Mouse (Mus musculus): Measurements from ENCODE around the gene Pglyrp1. TPM values are rescaled to one million over a fixed set of nuclear protein-coding genes. Genes with fewer than 3 reads are reported as not detected.

The Pglyrp1 gene
- polyA plus RNA-seq, 1 experiment from 2014 or later, result 0.45 TPM

- Histone ChIP-seq H3K36me3 (ENCODE audit: control insufficient read depth, insufficient read depth, low read length) (no peaks in the 10 kb centered on the region), H3K27ac (replicated peaks; ENCODE audit: low read depth, low read length) (no peak overlapping the region), H3K4me3 (ENCODE audit: low read depth, low read length) (peak overlapping the region; percentile 44), H3K4me2 (ENCODE audit: low read depth, severe bottlenecking) (peak overlapping the region; percentile 92), H3K9me3 (ENCODE audit: control insufficient read depth, low read length) (no peaks in the 10 kb centered on the region), H3K9ac (ENCODE audit: low read length) (peak overlapping the region; percentile 72), H3K27me3 (ENCODE audit: control insufficient read depth, insufficient read depth, low read length) (peaks cover 51% of the 10 kb centered on the region), H3K4me1 (ENCODE audit: control insufficient read depth, insufficient read depth, low read length) (peaks cover 4% of the 10 kb centered on the region; the same call in 1 of the 2 replicates)
- 3% methylated on average over 33 of the region's 42 CpGs for WGBS
- ATAC-seq (ENCODE audit: insufficient number of reproducible peaks, low FRiP score, low TSS enrichment, low read depth) (peak; percentile 4; the same call in 1 of the 2 replicates), DNase-seq (ENCODE audit: low spot score) (peak; percentile 32)
Measured at GRCm38 (mm10) chr7:18926041-18926790, 55.1 kb downstream of the Pglyrp1 start.

GRCm38 (mm10) chr7:18926911-18927310, 55.8 kb downstream of the Pglyrp1 start:
- no peak for DNase-seq (ENCODE audit: low spot score)
- Histone ChIP-seq H3K9me3 (ENCODE audit: control insufficient read depth, low read length) (no peaks in the 10 kb centered on the region), H3K36me3 (ENCODE audit: control insufficient read depth, insufficient read depth, low read length) (no peaks in the 10 kb centered on the region), H3K4me2 (ENCODE audit: low read depth, severe bottlenecking) (no peak overlapping the region), H3K9ac (ENCODE audit: low read length) (no peak overlapping the region), H3K4me1 (ENCODE audit: control insufficient read depth, insufficient read depth, low read length) (peaks cover 4% of the 10 kb centered on the region; the same call in 1 of the 2 replicates), H3K27me3 (ENCODE audit: control insufficient read depth, insufficient read depth, low read length) (peaks cover 48% of the 10 kb centered on the region), H3K4me3 (ENCODE audit: low read depth, low read length) (no peak overlapping the region), H3K27ac (replicated peaks; ENCODE audit: low read depth, low read length) (no peak overlapping the region)
- WGBS, result 55% methylated on average over 6 of the region's 6 CpGs
- ATAC-seq (ENCODE audit: insufficient number of reproducible peaks, low FRiP score, low TSS enrichment, low read depth), result 0 out of 2 replicates have a peak, but pooled peaks have one; percentile 6

GRCm38 (mm10) chr7:18927759-18928158, 56.6 kb downstream of the Pglyrp1 start:
- Histone ChIP-seq H3K36me3 (ENCODE audit: control insufficient read depth, insufficient read depth, low read length) (no peaks in the 10 kb centered on the region), H3K9me3 (ENCODE audit: control insufficient read depth, low read length) (no peaks in the 10 kb centered on the region), H3K27ac (replicated peaks; ENCODE audit: low read depth, low read length) (no peak overlapping the region), H3K4me3 (ENCODE audit: low read depth, low read length) (no peak overlapping the region), H3K4me1 (ENCODE audit: control insufficient read depth, insufficient read depth, low read length) (peaks cover 4% of the 10 kb centered on the region; the same call in 1 of the 2 replicates), H3K27me3 (ENCODE audit: control insufficient read depth, insufficient read depth, low read length) (peaks cover 48% of the 10 kb centered on the region), H3K4me2 (ENCODE audit: low read depth, severe bottlenecking) (no peak overlapping the region), H3K9ac (ENCODE audit: low read length) (no peak overlapping the region)
- ATAC-seq (ENCODE audit: insufficient number of reproducible peaks, low FRiP score, low TSS enrichment, low read depth) (no peak), DNase-seq (ENCODE audit: low spot score) (no peak)
- WGBS, result 45% methylated on average over 3 of the region's 3 CpGs

Other genes with a start within 250 kb of the Pglyrp1 start
- gene Psg21, start 214.6 kb upstream of the Pglyrp1 start, polyA plus RNA-seq (2014; fragmentation: Nextera tagmentation; extraction: Ambion mirVana), result not detected in 2 replicates
- gene Psg20, start 185.1 kb upstream of the Pglyrp1 start, polyA plus RNA-seq (2014; fragmentation: Nextera tagmentation; extraction: Ambion mirVana), result not detected in 2 replicates
- not detected in 2 replicates for gene Psg22, start 153.2 kb upstream of the Pglyrp1 start, polyA plus RNA-seq (2014; fragmentation: Nextera tagmentation; extraction: Ambion mirVana)
- not detected in 2 replicates for gene Psg19, start 72.8 kb upstream of the Pglyrp1 start, polyA plus RNA-seq (2014; fragmentation: Nextera tagmentation; extraction: Ambion mirVana)
- not detected in 2 replicates for gene Psg17, start 49.7 kb upstream of the Pglyrp1 start, polyA plus RNA-seq (2014; fragmentation: Nextera tagmentation; extraction: Ambion mirVana)
- gene Mill2, start 31.4 kb upstream of the Pglyrp1 start, polyA plus RNA-seq (2014; fragmentation: Nextera tagmentation; extraction: Ambion mirVana), result not detected in 2 replicates
- gene Ccdc61, start 39.1 kb downstream of the Pglyrp1 start, polyA plus RNA-seq (2014; fragmentation: Nextera tagmentation; extraction: Ambion mirVana), result 22.5 and 23.4 TPM in 2 replicates
- gene Nova2, start 54.6 kb downstream of the Pglyrp1 start, polyA plus RNA-seq (2014; fragmentation: Nextera tagmentation; extraction: Ambion mirVana), result 0.29 and 0.33 TPM in 2 replicates
- gene Nanos2, start 116.1 kb downstream of the Pglyrp1 start, polyA plus RNA-seq (2014; fragmentation: Nextera tagmentation; extraction: Ambion mirVana), result not detected in 2 replicates
- 4.5 and 5.7 TPM in 2 replicates for gene Mypop, start 119.9 kb downstream of the Pglyrp1 start, polyA plus RNA-seq (2014; fragmentation: Nextera tagmentation; extraction: Ambion mirVana)
- 31.4 and 32.5 TPM in 2 replicates for gene Irf2bp1, start 132.7 kb downstream of the Pglyrp1 start, polyA plus RNA-seq (2014; fragmentation: Nextera tagmentation; extraction: Ambion mirVana)
- gene Foxa3, start 152.2 kb downstream of the Pglyrp1 start, polyA plus RNA-seq (2014; fragmentation: Nextera tagmentation; extraction: Ambion mirVana), result 0.21 and 0.44 TPM in 2 replicates
- gene Sympk, start 153.0 kb downstream of the Pglyrp1 start, polyA plus RNA-seq (2014; fragmentation: Nextera tagmentation; extraction: Ambion mirVana), result 36.0 and 37.6 TPM in 2 replicates
- gene Rsph6a, start 183.4 kb downstream of the Pglyrp1 start, polyA plus RNA-seq (2014; fragmentation: Nextera tagmentation; extraction: Ambion mirVana), result not detected in 2 replicates
- gene Dmwd, start 204.9 kb downstream of the Pglyrp1 start, polyA plus RNA-seq (2014; fragmentation: Nextera tagmentation; extraction: Ambion mirVana), result 18.8 and 25.6 TPM in 2 replicates
- 8.6 and 9.2 TPM in 2 replicates for gene Dmpk, start 212.5 kb downstream of the Pglyrp1 start, polyA plus RNA-seq (2014; fragmentation: Nextera tagmentation; extraction: Ambion mirVana)
- gene Six5, start 223.3 kb downstream of the Pglyrp1 start, polyA plus RNA-seq (2014; fragmentation: Nextera tagmentation; extraction: Ambion mirVana), result 8.7 and 8.9 TPM in 2 replicates
- gene Gm4969, start 247.0 kb downstream of the Pglyrp1 start, polyA plus RNA-seq (2014; fragmentation: Nextera tagmentation; extraction: Ambion mirVana), result 1.8 and 2.0 TPM in 2 replicates
- gene Fbxo46, start 248.5 kb downstream of the Pglyrp1 start, polyA plus RNA-seq (2014; fragmentation: Nextera tagmentation; extraction: Ambion mirVana), result 9.3 and 9.8 TPM in 2 replicates